ENCODE assay signal across 8 mouse cellular contexts in the genomic region with DNA sequence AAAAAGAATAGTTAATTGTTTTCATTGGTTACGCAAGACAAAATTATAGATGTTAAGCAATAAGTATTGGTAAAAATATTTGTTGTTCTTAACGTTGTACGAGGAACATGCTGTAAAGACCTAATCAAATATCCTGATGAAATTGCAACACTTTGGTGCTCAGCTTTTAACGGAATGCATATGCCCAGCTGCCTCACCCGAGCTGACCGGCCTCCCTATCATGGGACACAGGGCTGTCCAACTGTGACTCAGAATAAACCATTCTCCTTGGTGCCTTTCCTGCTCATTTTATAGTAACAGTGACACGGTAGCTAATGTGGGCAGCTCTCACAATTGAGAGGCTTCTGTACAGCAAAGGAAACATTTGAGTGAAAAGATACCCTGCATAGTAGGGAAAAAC. TPM values are rescaled to one million over a fixed set of nuclear protein-coding genes. Genes with fewer than 3 reads are reported as not detected.
DNase-seq lines count a peak whose midpoint lies in the region; ATAC-seq and TF ChIP-seq lines count a peak whose summit lies in the region.

No protein-coding gene starts in this region.

- peak overlapping the region; percentile 41 for H3K4me3 ChIP-seq in bone marrow macrophage, adult 2 months (ENCODE audit: insufficient read depth, low read length)
- peak overlapping the region; percentile 30 for H3K4me3 ChIP-seq in heart, embryonic 16.5 days (ENCODE audit: low read length)
- H3K4me3 ChIP-seq in lung, postnatal 0 days (ENCODE audit: low read depth, low read length), result 0 out of 2 replicates have a peak overlapping the region, but pooled peaks have one; percentile 94

- peaks cover 8% of the 10 kb centered on the region for H3K4me1 ChIP-seq in bone marrow macrophage, adult 2 months (ENCODE audit: control insufficient read depth, insufficient read depth, low read length)
- H3K4me1 ChIP-seq in heart, embryonic 16.5 days (ENCODE audit: control insufficient read depth, insufficient read depth, low read length), result peaks cover 16% of the 10 kb centered on the region
- H3K4me1 ChIP-seq in lung, postnatal 0 days (ENCODE audit: insufficient read depth, low read depth, low read length), result no peaks in the 10 kb centered on the region

- H3K9ac ChIP-seq in heart, embryonic 16.5 days (ENCODE audit: low read length), result peak overlapping the region; percentile 43
- 0 out of 2 replicates have a peak overlapping the region, but pooled peaks have one; percentile 19 for H3K9ac ChIP-seq in lung, postnatal 0 days (replicated peaks; ENCODE audit: low read depth)

- WGBS in heart, embryonic 16.5 days, result 47% methylated on average over 7 of the region's 7 CpGs
- WGBS in lung, postnatal 0 days, result 37% methylated on average over 7 of the region's 7 CpGs

- no peak for TF ChIP-seq CTCF in bone marrow macrophage, adult 2 months (IDR thresholded peaks at IDR 0.05; ENCODE audit: low read depth, low read length)
- no peak for TF ChIP-seq CTCF in lung, postnatal 0 days (IDR thresholded peaks at IDR 0.05)

- peak overlapping the region; percentile 73 for H3K4me2 ChIP-seq in heart, embryonic 16.5 days (ENCODE audit: low read depth, low read length)
- H3K4me2 ChIP-seq in lung, postnatal 0 days (replicated peaks; ENCODE audit: low read depth, low read length), result peak overlapping the region; percentile 91

- no peak for TF ChIP-seq POLR2A in bone marrow macrophage, adult 2 months (IDR thresholded peaks at IDR 0.05; ENCODE audit: borderline replicate concordance, low read depth, low read length)

- H3K27ac ChIP-seq in bone marrow macrophage, adult 2 months (ENCODE audit: insufficient read depth, low read depth, low read length), result no peak overlapping the region
- peak overlapping the region; percentile 67 for H3K27ac ChIP-seq in heart, embryonic 16.5 days (ENCODE audit: low read length)
- no peak overlapping the region; the same call in 1 of the 2 replicates for H3K27ac ChIP-seq in lung, postnatal 0 days (ENCODE audit: low read length)

- no peaks in the 10 kb centered on the region for H3K9me3 ChIP-seq in heart, embryonic 16.5 days (replicated peaks; ENCODE audit: control insufficient read depth, low read length)
- no peaks in the 10 kb centered on the region for H3K9me3 ChIP-seq in lung, postnatal 0 days (ENCODE audit: low read length)

- no peak for ATAC-seq in heart, embryonic 16.5 days (replicated peaks; ENCODE audit: extremely low read depth, insufficient read depth, low FRiP score)
- peak; percentile 13; the same call in 1 of the 2 replicates for ATAC-seq in lung, postnatal 0 days
- no peak for ATAC-seq in megakaryocyte progenitor cell, adult 5-6 weeks (replicated peaks; ENCODE audit: poor library complexity)
- no peak for ATAC-seq in activated CD4-positive, CD25-positive, alpha-beta regulatory T cell, adult 4 months

- peak; percentile 24 for DNase-seq in adrenal gland, postnatal 10 days
- no peak for DNase-seq in adrenal gland, postnatal 4 days (ENCODE audit: low spot score in 2 of 2)
- DNase-seq in lung, postnatal 0 days (ENCODE audit: low spot score), result peak; percentile 74
- DNase-seq in ovary, adult 18-20 months (ENCODE audit: low spot score), result no peak

- no peaks in the 10 kb centered on the region for H3K36me3 ChIP-seq in heart, embryonic 16.5 days (ENCODE audit: control insufficient read depth, insufficient read depth)
- no peaks in the 10 kb centered on the region for H3K36me3 ChIP-seq in lung, postnatal 0 days (ENCODE audit: insufficient read depth, low read length)

- H3K27me3 ChIP-seq in heart, embryonic 16.5 days (ENCODE audit: control insufficient read depth, insufficient read depth, low read length), result no peaks in the 10 kb centered on the region
- no peaks in the 10 kb centered on the region for H3K27me3 ChIP-seq in lung, postnatal 0 days (replicated peaks; ENCODE audit: insufficient read depth, low read length)

- TF ChIP-seq EP300 in lung, postnatal 0 days (IDR thresholded peaks at IDR 0.05), result no peak

RNA-seq across cellular contexts. Expression of gene Ppip5k2, which starts 0.9 kb away (rescaled TPM):
- 10 to 100 TPM; 16.1 to 19.7 TPM for total RNA-seq in adrenal gland, postnatal 10 days (2021)
- 10 to 100 TPM; 25.4 to 32.5 TPM for total RNA-seq in adrenal gland, postnatal 4 days (2021)
- polyA plus RNA-seq in bone marrow macrophage, adult 2 months (2012; ENCODE audit: insufficient read depth, insufficient read length, missing spikeins), result 18.7 and 21.2 TPM in 2 replicates
- 50.6 and 51.5 TPM in 2 replicates for polyA plus RNA-seq in heart, embryonic 16.5 days (2015; fragmentation: Nextera tagmentation; extraction: Ambion mirVana)
- 7.7 and 10.2 TPM in 2 replicates for polyA plus RNA-seq in lung, postnatal 0 days (2015; fragmentation: Nextera tagmentation; extraction: Ambion mirVana)
- 59.3 and 69.5 TPM in 2 replicates for total RNA-seq in megakaryocyte progenitor cell, adult 5-6 weeks (2015)
- total RNA-seq in megakaryocyte progenitor cell, adult 5-6 weeks (2017), result 64.3 and 77.7 TPM in 2 replicates
- 10 to 100 TPM; 29.4 to 30.9 TPM for polyA plus RNA-seq in activated CD4-positive, CD25-positive, alpha-beta regulatory T cell, adult 4 months (2017; shearing (Covaris generic))

RNA-seq across cellular contexts. Expression of gene Gin1, which starts 1.1 kb away (rescaled TPM):
- total RNA-seq in adrenal gland, postnatal 10 days (2021), result 10 to 100 TPM in 1 of 2 experiments, 1 to 10 TPM in 1; 7.9 to 10.6 TPM
- 10 to 100 TPM; 13.3 to 16.8 TPM for total RNA-seq in adrenal gland, postnatal 4 days (2021)
- 12.7 and 19.5 TPM in 2 replicates for polyA plus RNA-seq in bone marrow macrophage, adult 2 months (2012; ENCODE audit: insufficient read depth, insufficient read length, missing spikeins)
- polyA plus RNA-seq in heart, embryonic 16.5 days (2015; fragmentation: Nextera tagmentation; extraction: Ambion mirVana), result 17.3 and 24.3 TPM in 2 replicates
- 14.6 and 14.8 TPM in 2 replicates for polyA plus RNA-seq in lung, postnatal 0 days (2015; fragmentation: Nextera tagmentation; extraction: Ambion mirVana)
- total RNA-seq in megakaryocyte progenitor cell, adult 5-6 weeks (2015), result 26.4 and 32.0 TPM in 2 replicates
- 14.0 and 19.3 TPM in 2 replicates for total RNA-seq in megakaryocyte progenitor cell, adult 5-6 weeks (2017)
- polyA plus RNA-seq in activated CD4-positive, CD25-positive, alpha-beta regulatory T cell, adult 4 months (2017; shearing (Covaris generic)), result 10 to 100 TPM; 23.0 to 26.9 TPM

Comparison
In these comparisons a context has a peak if more than half of its experiments do, and no peak if none do; other contexts are left out.
1. DNase-seq: peak in adrenal gland, postnatal 10 days (single experiment) and lung, postnatal 0 days (single experiment); none in adrenal gland, postnatal 4 days (0 of 2) and ovary, adult 18-20 months (single experiment).
2. H3K4me3 ChIP-seq: peak in every context shown above with its lines; median percentile 94 in lung, postnatal 0 days; 41 in bone marrow macrophage, adult 2 months; 30 in heart, embryonic 16.5 days.